Mouse (Mus musculus) retina, postnatal 1 day (tissue): ENCODE data around the gene Ttll9.

Experiments used
- DNase-seq: peaks from one replicate; pipeline ENCODE4 v3.0.0-alpha.2; 2012

Gene Ttll9

GRCm38 (mm10) chr2:152942898-152943515 lies 19.3 kb upstream of the Ttll9 start:
- DNase-seq = peak; percentile 59

- DNase-seq = no peak
These were observed 18.7 kb upstream of the Ttll9 start for GRCm38 (mm10) chr2:152943568-152943967.

GRCm38 (mm10) chr2:152944013-152944412 lies 18.3 kb upstream of the Ttll9 start:
- no peak for DNase-seq

- DNase-seq = no peak
These were observed 15.2 kb upstream of the Ttll9 start for GRCm38 (mm10) chr2:152947098-152947497.

GRCm38 (mm10) chr2:152948438-152949020 lies 13.8 kb upstream of the Ttll9 start:
- DNase-seq = no peak

- no peak for DNase-seq
These were observed 11.8 kb upstream of the Ttll9 start for GRCm38 (mm10) chr2:152950358-152951064.

- peak; percentile 84 for DNase-seq
These were observed 11.0 kb upstream of the Ttll9 start, which contains the start of gene Dusp15 for GRCm38 (mm10) chr2:152951065-152951849. Gene Dusp15 (minus strand): TSS chr2:152951698.

GRCm38 (mm10) chr2:152951850-152952720 lies 10.2 kb upstream of the Ttll9 start:
- peak; percentile 62 for DNase-seq

- no peak for DNase-seq
These were observed 4.2 kb upstream of the Ttll9 start for GRCm38 (mm10) chr2:152958116-152958515.

GRCm38 (mm10) chr2:152965555-152965954 lies 3.3 kb downstream of the Ttll9 start:
- DNase-seq = peak; percentile 43

GRCm38 (mm10) chr2:152976991-152977390 lies 14.7 kb downstream of the Ttll9 start:
- peak; percentile 53 for DNase-seq

GRCm38 (mm10) chr2:152985582-152985981 lies 23.3 kb downstream of the Ttll9 start:
- DNase-seq = peak; percentile 74

GRCm38 (mm10) chr2:152991529-152991928 lies 29.2 kb downstream of the Ttll9 start:
- DNase-seq = no peak

GRCm38 (mm10) chr2:152997046-152997445 lies 34.8 kb downstream of the Ttll9 start:
- no peak for DNase-seq

GRCm38 (mm10) chr2:153002492-153003248 lies 40.4 kb downstream of the Ttll9 start:
- no peak for DNase-seq

GRCm38 (mm10) chr2:153003681-153004338 lies 41.5 kb downstream of the Ttll9 start:
- DNase-seq = no peak

GRCm38 (mm10) chr2:153005981-153006380 lies 43.7 kb downstream of the Ttll9 start:
- DNase-seq = no peak

- no peak for DNase-seq
These were observed 47.1 kb downstream of the Ttll9 start for GRCm38 (mm10) chr2:153009192-153009973.

- no peak for DNase-seq
These were observed 51.6 kb downstream of the Ttll9 start for GRCm38 (mm10) chr2:153013724-153014515.
